Mouse (Mus musculus) T-cell, adult 2 months (primary cell): Measurements from ENCODE around the gene 1700010I14Rik.
A peak's percentile ranks its signal among the peaks of the same experiment; 100 is the strongest.

Source experiments
- DNase-seq: peaks from one replicate; pipeline ENCODE4 v3.0.0; 2022; ENCODE audit warnings: low spot score

The 1700010I14Rik gene

GRCm38 (mm10) chr17:8988119-8988807 is at the start of gene 1700010I14Rik:
TSS of gene 1700010I14Rik (plus strand) at chr17:8988333.
- DNase-seq = peak; percentile 90

- DNase-seq = no peak
These were observed 36.5 kb upstream of the 1700010I14Rik start for GRCm38 (mm10) chr17:8951588-8951987.

- no peak for DNase-seq
These were observed 35.2 kb upstream of the 1700010I14Rik start for GRCm38 (mm10) chr17:8952951-8953350.

- no peak for DNase-seq
These were observed 30.0 kb upstream of the 1700010I14Rik start for GRCm38 (mm10) chr17:8958125-8958524.

GRCm38 (mm10) chr17:8960386-8960785 is 27.7 kb upstream of the 1700010I14Rik start:
- DNase-seq = no peak

- no peak for DNase-seq
These were observed 27.0 kb upstream of the 1700010I14Rik start for GRCm38 (mm10) chr17:8961097-8961496.

GRCm38 (mm10) chr17:8961644-8962043 is 26.5 kb upstream of the 1700010I14Rik start:
- no peak for DNase-seq

GRCm38 (mm10) chr17:8965177-8965576 is 23.0 kb upstream of the 1700010I14Rik start:
- DNase-seq = no peak

- no peak for DNase-seq
These were observed 15.8 kb upstream of the 1700010I14Rik start for GRCm38 (mm10) chr17:8972152-8972854.

GRCm38 (mm10) chr17:8973331-8973730 is 14.8 kb upstream of the 1700010I14Rik start:
- DNase-seq = no peak

- DNase-seq = no peak
These were observed 13.7 kb upstream of the 1700010I14Rik start for GRCm38 (mm10) chr17:8974423-8974822.

- DNase-seq = no peak
These were observed 13.2 kb upstream of the 1700010I14Rik start for GRCm38 (mm10) chr17:8974823-8975397.

- DNase-seq = no peak
These were observed 11.4 kb upstream of the 1700010I14Rik start for GRCm38 (mm10) chr17:8976745-8977144.

- DNase-seq = no peak
These were observed 10.9 kb upstream of the 1700010I14Rik start for GRCm38 (mm10) chr17:8977271-8977670.

GRCm38 (mm10) chr17:8983576-8983975 is 4.6 kb upstream of the 1700010I14Rik start:
- no peak for DNase-seq

- no peak for DNase-seq
These were observed 2.4 kb upstream of the 1700010I14Rik start for GRCm38 (mm10) chr17:8985714-8986113.

- DNase-seq = no peak
These were observed 1.6 kb upstream of the 1700010I14Rik start for GRCm38 (mm10) chr17:8986551-8986950.

GRCm38 (mm10) chr17:8987369-8987768 is 764 bp upstream of the 1700010I14Rik start:
- DNase-seq = no peak

GRCm38 (mm10) chr17:8991160-8991559 is 3.0 kb downstream of the 1700010I14Rik start:
- DNase-seq = peak; percentile 20

GRCm38 (mm10) chr17:8995344-8995743 is 7.2 kb downstream of the 1700010I14Rik start:
- no peak for DNase-seq

GRCm38 (mm10) chr17:9002438-9002837 is 14.3 kb downstream of the 1700010I14Rik start:
- DNase-seq = no peak

- DNase-seq = no peak
These were observed 16.4 kb downstream of the 1700010I14Rik start for GRCm38 (mm10) chr17:9004516-9004915.
